Mouse (Mus musculus): ENCODE measurements around the gene Sugp2. TPM values are rescaled to one million over a fixed set of nuclear protein-coding genes. Genes with fewer than 3 reads are reported as not detected.

The Sugp2 gene
- polyA plus RNA-seq, 1 experiment = 38.3 TPM

- no peaks in the 10 kb centered on the region for H3K27me3 ChIP-seq (ENCODE audit: control insufficient read depth, insufficient read depth, low read length)
- H3K27ac ChIP-seq (ENCODE audit: insufficient read depth, low read length) = peak overlapping the region; percentile 64
- H3K4me1 ChIP-seq (ENCODE audit: control insufficient read depth, insufficient read depth, insufficient read length) = peaks cover 4% of the 10 kb centered on the region; the same call in 1 of the 2 replicates
- H3K4me3 ChIP-seq (ENCODE audit: extremely low read depth, insufficient read depth, insufficient read length) = peak overlapping the region; percentile 74
- 0% methylated on average over 15 of the region's 15 CpGs for WGBS
- DNase-seq (ENCODE audit: low read depth in 1 of 2, low spot score in 2 of 2) = no peak
- peaks cover 6% of the 10 kb centered on the region; the same call in 1 of the 2 replicates for H3K36me3 ChIP-seq (ENCODE audit: control insufficient read depth, insufficient read depth, low read length)
- no peak for TF ChIP-seq POLR2A (IDR thresholded peaks at IDR 0.05; ENCODE audit: low read depth, low read length)
- no peak for TF ChIP-seq CTCF (IDR thresholded peaks at IDR 0.05; ENCODE audit: extremely low read depth, insufficient read depth, insufficient read length, insufficient replicate concordance)
These were observed 729 bp downstream of the Sugp2 start for GRCm38 (mm10) chr8:70234781-70235128.

DNA sequence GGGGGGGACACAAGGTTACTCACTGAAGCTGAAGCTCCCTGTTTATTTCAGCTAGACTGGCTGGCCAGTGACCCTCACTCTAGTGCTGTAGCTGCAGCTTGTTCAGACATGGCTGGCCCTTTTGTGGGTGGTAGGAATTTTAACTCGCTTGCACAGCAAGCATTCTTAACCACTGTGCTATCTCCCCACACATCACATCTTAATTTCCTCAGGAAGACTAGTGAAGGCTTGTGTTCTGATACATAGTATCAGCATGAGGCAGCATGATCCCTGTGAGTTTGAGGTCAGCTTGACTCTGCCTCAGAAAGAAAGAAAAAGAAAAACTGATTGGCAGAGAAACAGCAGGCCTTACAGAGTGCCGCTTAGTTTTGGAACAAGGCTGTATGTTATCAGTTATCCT, 3.8 kb downstream of the Sugp2 start:
- H3K4me3 ChIP-seq (ENCODE audit: extremely low read depth, insufficient read depth, insufficient read length) = no peak overlapping the region
- no peak for DNase-seq (ENCODE audit: low read depth in 1 of 2, low spot score in 2 of 2)
- peaks cover 4% of the 10 kb centered on the region; the same call in 1 of the 2 replicates for H3K4me1 ChIP-seq (ENCODE audit: control insufficient read depth, insufficient read depth, insufficient read length)
- no peaks in the 10 kb centered on the region for H3K27me3 ChIP-seq (ENCODE audit: control insufficient read depth, insufficient read depth, low read length)
- WGBS = 63% methylated on average over 2 of the region's 2 CpGs
- peaks cover 24% of the 10 kb centered on the region for H3K36me3 ChIP-seq (ENCODE audit: control insufficient read depth, insufficient read depth, low read length)
- no peak for TF ChIP-seq CTCF (IDR thresholded peaks at IDR 0.05; ENCODE audit: extremely low read depth, insufficient read depth, insufficient read length, insufficient replicate concordance)
- TF ChIP-seq POLR2A (IDR thresholded peaks at IDR 0.05; ENCODE audit: low read depth, low read length) = no peak
- no peak overlapping the region for H3K27ac ChIP-seq (ENCODE audit: insufficient read depth, low read length)

- TF ChIP-seq CTCF (IDR thresholded peaks at IDR 0.05; ENCODE audit: extremely low read depth, insufficient read depth, insufficient read length, insufficient replicate concordance) (no peak), POLR2A (IDR thresholded peaks at IDR 0.05; ENCODE audit: low read depth, low read length) (no peak)
- H3K4me3 ChIP-seq (ENCODE audit: extremely low read depth, insufficient read depth, insufficient read length) = no peak overlapping the region
- DNase-seq (ENCODE audit: low read depth in 1 of 2, low spot score in 2 of 2) = no peak
- peaks cover 35% of the 10 kb centered on the region for H3K36me3 ChIP-seq (ENCODE audit: control insufficient read depth, insufficient read depth, low read length)
- H3K27ac ChIP-seq (ENCODE audit: insufficient read depth, low read length) = no peak overlapping the region
- H3K4me1 ChIP-seq (ENCODE audit: control insufficient read depth, insufficient read depth, insufficient read length) = no peaks in the 10 kb centered on the region
- 94% methylated on average over 5 of the region's 5 CpGs for WGBS
- no peaks in the 10 kb centered on the region for H3K27me3 ChIP-seq (ENCODE audit: control insufficient read depth, insufficient read depth, low read length)
These were observed 6.6 kb downstream of the Sugp2 start for GRCm38 (mm10) chr8:70240642-70241041.

DNA sequence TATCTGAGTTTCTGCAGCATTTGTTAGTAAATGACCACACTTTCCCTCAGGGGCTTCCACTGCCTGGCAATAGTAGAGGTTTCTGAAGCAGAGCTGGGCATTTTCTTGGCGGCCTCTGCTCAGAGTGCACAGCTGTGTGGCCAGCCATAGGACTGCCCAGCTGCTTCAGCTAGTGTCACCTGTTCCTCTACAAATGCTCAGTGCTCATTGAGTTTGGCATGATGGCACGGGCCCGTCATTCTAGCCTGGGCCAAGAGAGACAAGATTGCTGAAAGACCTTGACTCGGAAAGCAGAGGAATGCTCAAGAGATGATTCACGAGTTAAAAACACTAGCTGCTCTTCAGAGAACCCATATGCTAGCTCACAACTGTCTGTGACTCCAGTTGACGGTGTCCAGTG, 12.6 kb downstream of the Sugp2 start:
- H3K4me1 ChIP-seq (ENCODE audit: control insufficient read depth, insufficient read depth, insufficient read length) = no peaks in the 10 kb centered on the region

DNA sequence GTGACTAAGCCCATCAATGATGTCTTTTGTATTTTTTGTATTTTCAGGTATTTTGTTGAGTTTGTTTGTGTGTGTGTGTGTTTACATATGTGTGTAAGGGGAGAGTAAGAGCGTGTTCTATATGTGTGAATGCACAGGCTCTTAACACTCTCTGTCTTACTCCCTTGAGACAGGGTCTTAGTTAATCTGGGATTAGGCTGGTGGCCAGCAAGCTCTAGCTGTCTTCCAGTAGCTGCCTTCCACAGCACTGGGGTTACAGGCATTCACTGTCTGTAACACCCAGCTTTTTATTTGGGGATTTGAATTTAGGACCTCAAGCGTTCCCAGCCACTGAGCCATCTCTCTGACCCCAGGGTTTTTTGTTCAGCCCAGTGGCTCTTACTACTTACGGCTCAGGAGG, 13.8 kb downstream of the Sugp2 start:
- H3K4me3 ChIP-seq (ENCODE audit: extremely low read depth, insufficient read depth, insufficient read length) = no peak overlapping the region
- 92% methylated on average over 3 of the region's 3 CpGs for WGBS
- TF ChIP-seq POLR2A (IDR thresholded peaks at IDR 0.05; ENCODE audit: low read depth, low read length) = no peak
- H3K4me1 ChIP-seq (ENCODE audit: control insufficient read depth, insufficient read depth, insufficient read length) = no peaks in the 10 kb centered on the region
- no peak overlapping the region for H3K27ac ChIP-seq (ENCODE audit: insufficient read depth, low read length)
- no peaks in the 10 kb centered on the region for H3K27me3 ChIP-seq (ENCODE audit: control insufficient read depth, insufficient read depth, low read length)
- no peak for DNase-seq (ENCODE audit: low read depth in 1 of 2, low spot score in 2 of 2)
- H3K36me3 ChIP-seq (ENCODE audit: control insufficient read depth, insufficient read depth, low read length) = peaks cover 40% of the 10 kb centered on the region

More for the DNA sequence above, 12.6 kb downstream of the Sugp2 start:
- no peak overlapping the region for H3K4me3 ChIP-seq (ENCODE audit: extremely low read depth, insufficient read depth, insufficient read length)
- H3K27me3 ChIP-seq (ENCODE audit: control insufficient read depth, insufficient read depth, low read length) = no peaks in the 10 kb centered on the region
- H3K27ac ChIP-seq (ENCODE audit: insufficient read depth, low read length) = no peak overlapping the region
- TF ChIP-seq POLR2A (IDR thresholded peaks at IDR 0.05; ENCODE audit: low read depth, low read length) (no peak), CTCF (IDR thresholded peaks at IDR 0.05; ENCODE audit: extremely low read depth, insufficient read depth, insufficient read length, insufficient replicate concordance) (no peak)
- no peak for DNase-seq (ENCODE audit: low read depth in 1 of 2, low spot score in 2 of 2)
- WGBS = 94% methylated on average over 6 of the region's 6 CpGs
- H3K36me3 ChIP-seq (ENCODE audit: control insufficient read depth, insufficient read depth, low read length) = peaks cover 33% of the 10 kb centered on the region

GRCm38 (mm10) chr8:70254628-70255027, 20.6 kb downstream of the Sugp2 start:
- Histone ChIP-seq H3K36me3 (ENCODE audit: control insufficient read depth, insufficient read depth, low read length) (peaks cover 51% of the 10 kb centered on the region), H3K4me3 (ENCODE audit: extremely low read depth, insufficient read depth, insufficient read length) (no peak overlapping the region), H3K27me3 (ENCODE audit: control insufficient read depth, insufficient read depth, low read length) (no peaks in the 10 kb centered on the region), H3K27ac (ENCODE audit: insufficient read depth, low read length) (no peak overlapping the region), H3K4me1 (ENCODE audit: control insufficient read depth, insufficient read depth, insufficient read length) (no peaks in the 10 kb centered on the region)
- TF ChIP-seq POLR2A (IDR thresholded peaks at IDR 0.05; ENCODE audit: low read depth, low read length) (no peak), CTCF (IDR thresholded peaks at IDR 0.05; ENCODE audit: extremely low read depth, insufficient read depth, insufficient read length, insufficient replicate concordance) (no peak)
- WGBS = 80% methylated on average over 1 of the region's 1 CpGs
- DNase-seq (ENCODE audit: low read depth in 1 of 2, low spot score in 2 of 2) = no peak

- peaks cover 50% of the 10 kb centered on the region for H3K36me3 ChIP-seq (ENCODE audit: control insufficient read depth, insufficient read depth, low read length)
- 79% methylated on average over 3 of the region's 3 CpGs for WGBS
These were observed 23.4 kb downstream of the Sugp2 start for GRCm38 (mm10) chr8:70257456-70257855.

More at GRCm38 (mm10) chr8:70257456-70257855, 23.4 kb downstream of the Sugp2 start:
- Histone ChIP-seq H3K27ac (ENCODE audit: insufficient read depth, low read length) (no peak overlapping the region), H3K4me3 (ENCODE audit: extremely low read depth, insufficient read depth, insufficient read length) (no peak overlapping the region), H3K4me1 (ENCODE audit: control insufficient read depth, insufficient read depth, insufficient read length) (no peaks in the 10 kb centered on the region), H3K27me3 (ENCODE audit: control insufficient read depth, insufficient read depth, low read length) (no peaks in the 10 kb centered on the region)
- TF ChIP-seq POLR2A (IDR thresholded peaks at IDR 0.05; ENCODE audit: low read depth, low read length) (no peak), CTCF (IDR thresholded peaks at IDR 0.05; ENCODE audit: extremely low read depth, insufficient read depth, insufficient read length, insufficient replicate concordance) (no peak)
- no peak for DNase-seq (ENCODE audit: low read depth in 1 of 2, low spot score in 2 of 2)

Data from spleen, adult 2 months (tissue).